In the genomic region with DNA sequence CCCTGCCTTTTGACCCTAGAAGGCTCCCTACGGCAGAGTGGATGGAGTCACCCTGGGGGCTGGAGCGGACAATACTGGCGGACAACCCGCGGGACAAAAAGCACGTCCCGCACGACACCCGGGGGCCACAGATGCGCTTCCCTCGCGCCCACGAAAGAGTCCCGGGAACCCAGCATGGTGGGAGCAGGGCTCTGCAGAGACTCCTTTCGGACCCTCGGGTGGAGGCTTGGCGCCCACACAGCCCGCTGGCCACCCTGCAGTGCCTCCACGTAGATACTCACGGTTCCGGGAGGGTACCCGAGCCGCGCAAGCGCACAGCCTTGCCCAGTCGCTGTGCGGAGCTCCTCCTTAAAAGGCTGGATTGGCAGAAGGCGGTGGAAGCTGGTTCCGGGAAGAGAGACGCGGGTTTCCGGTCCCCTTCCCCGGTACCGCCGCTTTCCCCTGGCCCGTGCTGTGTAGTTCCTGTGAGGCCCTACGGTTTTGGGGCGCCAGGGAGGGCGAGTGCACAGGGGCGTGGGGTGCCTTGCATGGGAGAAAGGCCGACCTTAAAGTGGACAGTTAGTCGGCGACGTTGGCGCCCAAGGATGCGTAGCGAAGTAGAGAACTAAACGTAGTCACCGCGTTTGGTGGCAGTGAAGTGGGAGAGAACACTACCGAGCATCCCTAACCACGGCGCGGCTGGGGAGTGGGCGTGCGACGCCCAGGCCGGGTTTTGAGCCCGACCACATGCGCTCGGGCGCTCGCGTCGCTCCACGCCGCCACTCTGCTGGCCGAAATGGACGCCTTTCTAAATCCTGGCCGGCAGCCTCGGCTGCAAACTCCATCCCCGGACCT, we compare ENCODE assay signal across 7 mouse cellular contexts. TPM values are rescaled to one million over a fixed set of nuclear protein-coding genes. Genes with fewer than 3 reads are reported as not detected.
DNase-seq lines count a peak whose midpoint lies in the region; ATAC-seq and TF ChIP-seq lines count a peak whose summit lies in the region.

A gene (minus strand): TSS at position 362 of the 834 bp plus-strand sequence.

- ATAC-seq in intestine, postnatal 0 days: peak; percentile 92
- ATAC-seq in midbrain, embryonic 13.5 days: peak; percentile 97

- no peak for TF ChIP-seq CTCF in intestine, postnatal 0 days (IDR thresholded peaks at IDR 0.05; ENCODE audit: low read depth)

- no peaks in the 10 kb centered on the region for H3K36me3 ChIP-seq in intestine, postnatal 0 days (ENCODE audit: control insufficient read depth, insufficient read depth)
- H3K36me3 ChIP-seq in limb, embryonic 10.5 days: peaks cover 24% of the 10 kb centered on the region
- peaks cover 12% of the 10 kb centered on the region for H3K36me3 ChIP-seq in midbrain, embryonic 13.5 days

- H3K9ac ChIP-seq in intestine, postnatal 0 days (ENCODE audit: low read depth, low read length): peak within 1 kb of the TSS; percentile 78
- peak within 1 kb of the TSS; percentile 93 for H3K9ac ChIP-seq in midbrain, embryonic 13.5 days (replicated peaks)

- peak within 1 kb of the TSS; percentile 91 for H3K27ac ChIP-seq in intestine, postnatal 0 days (ENCODE audit: low read depth, low read length)
- H3K27ac ChIP-seq in limb, embryonic 10.5 days: peak within 1 kb of the TSS; percentile 96
- peak within 1 kb of the TSS; percentile 95 for H3K27ac ChIP-seq in midbrain, embryonic 13.5 days

- WGBS in intestine, postnatal 0 days: 0% methylated on average over 72 of the region's 72 CpGs
- WGBS in limb, embryonic 10.5 days: under 1% methylated on average over 72 of the region's 72 CpGs
- WGBS in midbrain, embryonic 13.5 days: 1% methylated on average over 71 of the region's 72 CpGs

- no peaks in the 10 kb centered on the region for H3K9me3 ChIP-seq in intestine, postnatal 0 days (ENCODE audit: control insufficient read depth)
- H3K9me3 ChIP-seq in limb, embryonic 10.5 days (replicated peaks): no peaks in the 10 kb centered on the region
- H3K9me3 ChIP-seq in midbrain, embryonic 13.5 days: no peaks in the 10 kb centered on the region

- H3K4me2 ChIP-seq in intestine, postnatal 0 days (replicated peaks; ENCODE audit: low read depth): peak within 1 kb of the TSS; percentile 75
- peak within 1 kb of the TSS; percentile 73 for H3K4me2 ChIP-seq in midbrain, embryonic 13.5 days (replicated peaks)

- peak; percentile 91 for DNase-seq in adrenal gland, adult 8-10 months
- DNase-seq in embryo, embryonic 9.5 days (ENCODE audit: extremely low spot score): peak; percentile 92
- no peak for DNase-seq in gonadal fat pad, adult 2 months (ENCODE audit: low read depth)
- DNase-seq in limb, embryonic 10.5 days (ENCODE audit: low spot score): peak; percentile 91
- DNase-seq in spleen, adult 12 weeks (ENCODE audit: low spot score): peak; percentile 69

- H3K4me1 ChIP-seq in intestine, postnatal 0 days (replicated peaks; ENCODE audit: control insufficient read depth, insufficient read depth, low read length): no peaks in the 10 kb centered on the region
- H3K4me1 ChIP-seq in limb, embryonic 10.5 days: peaks cover 28% of the 10 kb centered on the region
- H3K4me1 ChIP-seq in midbrain, embryonic 13.5 days (replicated peaks): peaks cover 24% of the 10 kb centered on the region

- H3K4me3 ChIP-seq in intestine, postnatal 0 days (ENCODE audit: low read depth, low read length): peak within 1 kb of the TSS; percentile 65
- peak within 1 kb of the TSS; percentile 77 for H3K4me3 ChIP-seq in limb, embryonic 10.5 days
- H3K4me3 ChIP-seq in midbrain, embryonic 13.5 days (replicated peaks): peak within 1 kb of the TSS; percentile 78

- H3K27me3 ChIP-seq in intestine, postnatal 0 days (replicated peaks; ENCODE audit: control insufficient read depth, insufficient read depth, low read length): no peaks in the 10 kb centered on the region
- H3K27me3 ChIP-seq in limb, embryonic 10.5 days (ENCODE audit: low read depth, poor library complexity, severe bottlenecking): no peaks in the 10 kb centered on the region
- H3K27me3 ChIP-seq in midbrain, embryonic 13.5 days: no peaks in the 10 kb centered on the region

RNA-seq across cellular contexts. Expression of the gene that starts here (rescaled TPM):
- 10 to 100 TPM; 15.6 to 22.3 (median 18.4) TPM for total RNA-seq in adrenal gland, adult 8-10 months (2022)
- 18.2 and 19.5 TPM in 2 replicates for polyA plus RNA-seq in gonadal fat pad, adult 2 months (2012; rRNA removed)
- polyA plus RNA-seq in intestine, postnatal 0 days (2015; fragmentation: Nextera tagmentation; extraction: Ambion mirVana): 9.5 and 10.2 TPM in 2 replicates
- 17.7 and 21.6 TPM in 2 replicates for polyA plus RNA-seq in limb, embryonic 10.5 days (2016; fragmentation: Nextera tagmentation; extraction: Ambion mirVana)
- 21.1 TPM in 2 replicates for polyA plus RNA-seq in midbrain, embryonic 13.5 days (2015; fragmentation: Nextera tagmentation; extraction: Ambion mirVana)
